Mouse (Mus musculus) erythroblast, embryonic 14.5 days (primary cell): ENCODE measurements around the gene Fosl1. TPM values are rescaled to one million over a fixed set of nuclear protein-coding genes. Genes with fewer than 3 reads are reported as not detected.

ENCODE experiments used
- H3K27me3 ChIP-seq: 2 replicates; pipeline ENCODE4 v1.6.1; 2012; ENCODE audit warnings: inconsistent platforms; ENCODE audit not compliant: control insufficient read depth
- H3K36me3 ChIP-seq: 2 replicates; pipeline ENCODE4 v1.6.1; 2012; ENCODE audit warnings: mild to moderate bottlenecking, inconsistent platforms; ENCODE audit not compliant: control insufficient read depth
- H3K4me1 ChIP-seq: 2 replicates; pipeline ENCODE4 v1.6.1; 2012; ENCODE audit warnings: inconsistent platforms; ENCODE audit not compliant: control insufficient read depth
- H3K4me3 ChIP-seq: replicated peaks from 2 replicates; pipeline ENCODE3; 2012; ENCODE audit warnings: moderate library complexity, mild to moderate bottlenecking, inconsistent platforms
- H3K9me3 ChIP-seq: 2 replicates; pipeline ENCODE4 v1.6.1; 2012; ENCODE audit warnings: low read length, inconsistent platforms, mixed read lengths; ENCODE audit not compliant: control insufficient read depth
- GATA1 ChIP-seq: IDR thresholded peaks from 2 replicates; pipeline ENCODE4 v1.6.1; 2012; ENCODE audit warnings: low read length, inconsistent platforms, mixed read lengths
- TAL1 ChIP-seq: IDR thresholded peaks from 3 replicates; pipeline ENCODE4 v1.6.1; 2012; ENCODE audit warnings: low read length, inconsistent platforms, mixed read lengths
- polyA plus RNA-seq: library from polyadenylated mRNA; stranded (reverse); fragments of >175 nt; gene quantifications from 2 replicates; pipeline ENCODE4 v1.2.3, GENCODE M21; 2012

Gene Fosl1
- polyA plus RNA-seq, 1 experiment: 0.12 TPM

DNA sequence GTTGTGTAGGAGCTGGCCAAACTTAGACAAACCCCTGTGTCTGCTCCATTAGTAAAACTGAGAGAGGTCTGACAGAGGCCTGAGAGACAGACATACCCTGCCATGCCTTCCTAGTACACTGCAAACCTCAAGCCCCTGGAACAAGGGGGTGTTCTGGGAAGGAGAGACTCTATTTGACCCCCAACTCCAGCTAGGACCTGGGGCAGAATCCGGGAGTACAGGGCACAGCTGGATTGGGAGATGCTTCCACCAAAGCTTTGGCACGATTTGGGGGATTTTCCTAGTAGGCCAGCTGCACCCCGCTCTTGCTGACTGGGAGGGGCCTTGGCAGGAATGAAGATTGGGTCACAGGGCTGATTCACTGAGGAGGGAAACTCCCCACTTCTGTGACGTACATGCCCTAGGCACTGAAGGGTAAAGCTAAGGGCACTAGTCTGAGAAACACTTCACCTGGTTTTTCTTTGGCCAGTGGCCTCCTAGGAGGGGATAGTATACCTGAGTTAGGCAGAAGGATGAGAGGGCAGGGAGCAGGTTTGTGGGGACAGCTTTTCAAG, 15.4 kb upstream of the Fosl1 start:
- H3K36me3 ChIP-seq: peaks cover 5% of the 10 kb centered on the region
- no peak overlapping the region for H3K4me3 ChIP-seq
- peaks cover 13% of the 10 kb centered on the region for H3K27me3 ChIP-seq
- no peak for TF ChIP-seq TAL1
- no peak for TF ChIP-seq GATA1
- H3K4me1 ChIP-seq: peaks cover 12% of the 10 kb centered on the region
- no peaks in the 10 kb centered on the region for H3K9me3 ChIP-seq

DNA sequence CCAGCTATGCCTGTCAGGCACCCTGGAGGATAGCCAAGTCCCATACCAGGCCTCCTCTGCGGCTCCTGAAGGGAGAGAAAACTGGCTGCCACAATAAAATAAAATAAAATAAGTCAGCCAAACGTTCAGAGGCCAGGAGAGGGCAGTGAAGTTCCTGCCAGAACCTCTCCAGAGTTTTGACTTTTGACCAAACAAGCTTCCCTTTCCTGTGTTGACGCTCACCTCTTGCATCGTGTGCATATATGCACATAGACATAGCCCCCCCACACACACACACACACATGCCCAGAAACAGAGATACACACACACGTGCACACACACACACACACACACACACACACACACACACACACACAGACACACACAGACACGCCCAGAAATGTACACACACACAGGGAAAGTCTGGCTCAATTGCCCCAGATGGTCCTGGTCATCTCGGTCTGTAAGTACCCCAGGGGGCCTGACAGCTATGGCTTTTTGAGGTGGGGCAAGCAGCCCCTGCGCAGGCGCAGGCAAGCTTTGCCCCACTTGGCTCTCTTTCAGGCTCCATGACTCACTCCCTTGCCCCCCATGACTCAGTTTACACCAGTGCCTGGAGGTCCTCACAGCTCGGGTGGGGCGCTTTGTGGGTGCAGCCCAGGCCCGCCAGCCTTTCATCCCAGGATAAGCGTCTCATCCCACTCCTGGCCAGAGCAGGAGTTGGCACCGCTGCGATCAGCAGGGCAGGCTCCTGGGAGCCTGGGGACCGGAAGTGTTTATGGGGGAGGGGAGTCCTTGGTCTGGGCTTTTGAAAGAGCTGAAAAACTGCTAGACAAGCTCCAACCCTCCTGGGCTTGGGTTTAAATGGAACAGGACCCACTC, 14.1 kb upstream of the Fosl1 start:
- H3K4me1 ChIP-seq: peaks cover 11% of the 10 kb centered on the region
- TF ChIP-seq TAL1 (no peak), GATA1 (no peak)
- peaks cover 16% of the 10 kb centered on the region for H3K27me3 ChIP-seq
- H3K4me3 ChIP-seq: peak overlapping the region; percentile 45
- no peaks in the 10 kb centered on the region for H3K9me3 ChIP-seq
- H3K36me3 ChIP-seq: no peaks in the 10 kb centered on the region

DNA sequence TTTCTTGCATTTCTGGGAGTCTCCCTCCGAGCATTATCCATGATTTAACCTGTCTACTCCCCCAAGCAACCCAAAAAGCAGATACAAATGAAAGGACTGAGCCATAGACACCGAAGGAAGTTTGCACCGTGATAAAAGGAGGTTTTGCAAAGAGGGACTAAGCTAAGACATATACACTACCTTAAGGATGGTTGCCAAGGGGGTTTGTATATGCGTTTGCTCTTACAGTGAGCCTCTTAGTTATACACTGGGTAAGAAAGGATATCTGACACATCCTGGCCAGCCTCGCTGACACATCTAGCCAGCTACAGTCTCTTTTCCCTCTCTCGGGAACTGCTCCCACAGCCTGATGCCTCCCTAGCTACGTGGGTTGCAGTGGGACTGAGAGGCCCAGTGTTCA, 13.4 kb upstream of the Fosl1 start:
- H3K9me3 ChIP-seq: no peaks in the 10 kb centered on the region
- peaks cover 11% of the 10 kb centered on the region for H3K4me1 ChIP-seq
- H3K36me3 ChIP-seq: no peaks in the 10 kb centered on the region
- TF ChIP-seq GATA1: no peak
- no peak for TF ChIP-seq TAL1
- H3K4me3 ChIP-seq: no peak overlapping the region
- peaks cover 16% of the 10 kb centered on the region for H3K27me3 ChIP-seq

DNA sequence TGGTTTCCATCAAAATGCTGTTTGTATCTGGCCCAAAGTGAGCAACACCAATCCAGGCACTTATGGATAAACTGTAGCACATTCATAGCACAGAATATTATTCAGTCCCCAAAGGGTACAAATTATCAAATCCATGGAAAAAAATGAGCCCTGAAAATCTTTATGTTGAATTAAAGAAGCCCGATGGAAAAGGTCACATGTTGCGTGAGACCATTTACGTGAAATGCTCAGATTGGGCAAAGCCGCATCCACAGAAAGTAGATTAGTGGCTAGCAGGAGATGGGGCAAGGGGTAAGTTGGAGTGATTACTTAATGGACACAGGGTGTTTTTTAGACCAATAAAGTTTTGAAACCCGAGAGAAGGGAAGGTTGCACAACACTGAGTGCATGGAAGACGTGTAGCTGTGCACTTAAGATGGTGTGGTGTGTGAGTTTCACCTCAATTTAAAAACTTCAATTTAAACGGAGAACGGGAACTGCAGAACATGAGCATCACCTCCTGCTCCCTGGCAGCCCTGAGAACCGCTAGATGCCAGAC, 2.9 kb upstream of the Fosl1 start:
- Histone ChIP-seq H3K27me3 (peaks cover 61% of the 10 kb centered on the region), H3K4me1 (peaks cover 22% of the 10 kb centered on the region), H3K36me3 (no peaks in the 10 kb centered on the region), H3K4me3 (no peak overlapping the region), H3K9me3 (peaks cover 17% of the 10 kb centered on the region)
- TF ChIP-seq TAL1 (no peak), GATA1 (no peak)

DNA sequence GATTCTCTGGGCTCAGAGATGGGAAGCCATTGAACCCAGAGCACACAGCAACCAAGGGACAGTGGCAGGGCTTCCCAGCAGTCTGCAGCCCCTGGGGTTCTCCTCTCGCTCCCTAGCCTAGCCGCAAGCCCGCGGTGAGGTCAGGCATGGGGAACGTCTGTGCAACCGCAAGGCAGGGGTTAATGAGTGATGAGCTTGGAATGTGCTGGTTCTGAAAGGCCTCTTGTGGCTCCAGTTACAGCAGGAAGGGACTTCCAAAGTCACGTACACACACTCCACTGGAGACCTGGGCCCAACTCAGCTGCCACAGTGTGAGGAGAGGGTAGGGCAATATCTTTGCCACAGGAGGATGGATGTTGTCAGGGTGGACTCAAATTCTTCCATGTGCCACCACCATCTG, 2.4 kb upstream of the Fosl1 start:
- no peaks in the 10 kb centered on the region for H3K36me3 ChIP-seq
- H3K27me3 ChIP-seq: peaks cover 66% of the 10 kb centered on the region
- peaks cover 17% of the 10 kb centered on the region for H3K9me3 ChIP-seq
- H3K4me1 ChIP-seq: peaks cover 22% of the 10 kb centered on the region
- H3K4me3 ChIP-seq: no peak overlapping the region
- TF ChIP-seq GATA1 (no peak), TAL1 (no peak)

DNA sequence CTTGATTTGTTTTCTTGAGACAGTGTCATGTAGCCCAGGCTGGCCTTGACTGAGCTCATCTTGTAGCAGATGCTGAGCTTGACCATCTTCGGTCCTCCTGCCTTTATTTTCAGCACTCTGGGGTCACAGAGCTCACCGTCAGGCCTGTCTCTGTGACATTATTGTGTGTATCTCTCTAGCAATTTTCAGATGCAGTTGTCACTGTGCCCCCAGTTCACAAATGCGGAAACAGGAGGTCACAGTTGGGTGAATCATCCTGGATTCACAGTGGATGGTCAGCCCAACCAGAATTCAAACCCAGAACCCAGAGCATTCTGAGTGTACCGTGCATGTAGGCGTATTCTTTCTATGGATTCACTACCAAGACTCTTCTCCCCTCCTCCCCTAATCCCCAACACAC, 1.6 kb upstream of the Fosl1 start:
- Histone ChIP-seq H3K4me3 (no peak overlapping the region), H3K27me3 (peaks cover 71% of the 10 kb centered on the region), H3K4me1 (peaks cover 22% of the 10 kb centered on the region), H3K36me3 (no peaks in the 10 kb centered on the region), H3K9me3 (peaks cover 11% of the 10 kb centered on the region)
- TF ChIP-seq TAL1 (no peak), GATA1 (no peak)

DNA sequence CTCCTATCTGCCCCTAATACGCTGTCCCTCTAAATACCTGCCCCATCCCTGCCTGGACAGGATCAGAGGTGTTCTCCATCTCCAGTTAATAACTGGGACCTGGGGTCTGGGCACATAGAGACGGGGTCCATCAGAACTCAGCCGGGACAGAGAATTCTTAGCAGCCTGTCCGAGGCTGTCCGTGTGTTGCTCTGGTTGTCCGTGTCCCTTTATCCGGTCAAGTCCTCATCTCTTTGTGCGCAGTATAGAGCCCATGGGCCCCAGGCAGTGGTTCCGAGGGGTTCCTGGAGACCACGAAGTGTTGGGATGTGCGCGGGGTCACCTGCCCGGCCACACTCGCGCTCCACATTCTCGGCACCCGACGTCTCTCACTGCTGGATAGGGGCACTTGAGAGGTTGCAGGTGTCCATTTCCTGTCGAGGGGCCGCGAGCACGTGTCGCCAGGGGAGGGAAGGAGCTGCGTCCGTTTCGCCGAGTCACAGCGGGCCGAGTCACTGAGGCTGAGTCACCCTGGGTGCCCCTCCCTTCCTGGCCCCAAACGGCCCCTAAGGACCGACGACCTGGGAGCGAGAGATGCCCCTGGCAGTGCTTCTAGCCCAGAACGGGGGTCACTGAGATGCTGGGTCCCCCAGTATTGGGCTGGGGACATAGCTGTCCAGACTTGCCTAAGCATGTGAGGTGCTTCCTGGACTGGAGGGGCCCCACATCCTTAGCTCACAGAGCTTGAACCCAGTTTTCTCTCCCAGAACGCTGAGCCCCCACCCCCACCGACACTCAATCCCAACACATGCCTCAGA, 1.2 kb downstream of the Fosl1 start:
- peaks cover 22% of the 10 kb centered on the region for H3K4me1 ChIP-seq
- H3K4me3 ChIP-seq: peak overlapping the region; percentile 61
- H3K36me3 ChIP-seq: no peaks in the 10 kb centered on the region
- TF ChIP-seq TAL1 (no peak), GATA1 (no peak)
- peaks cover 72% of the 10 kb centered on the region for H3K27me3 ChIP-seq
- peaks cover 9% of the 10 kb centered on the region for H3K9me3 ChIP-seq

DNA sequence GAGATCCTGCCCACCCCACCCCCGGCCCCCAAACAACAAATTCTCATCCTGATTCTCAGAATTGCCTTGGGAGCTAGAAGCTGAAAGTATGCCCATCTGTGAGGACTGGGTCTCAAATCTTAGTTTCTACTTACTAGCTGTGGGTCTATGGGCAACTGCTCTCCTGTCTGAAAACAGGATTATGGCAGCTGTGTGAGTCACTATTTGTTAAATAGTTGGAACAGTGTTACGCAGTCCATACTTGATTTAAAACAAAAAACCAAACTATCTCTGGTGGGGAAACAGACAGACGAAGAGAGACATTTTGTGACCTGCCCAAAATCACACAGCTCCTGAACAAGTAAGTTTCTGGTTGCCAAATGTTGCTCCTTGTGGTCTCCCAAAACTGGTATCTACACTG, 2.3 kb downstream of the Fosl1 start:
- TF ChIP-seq TAL1 (no peak), GATA1 (no peak)
- Histone ChIP-seq H3K9me3 (peaks cover 9% of the 10 kb centered on the region), H3K27me3 (peaks cover 64% of the 10 kb centered on the region), H3K4me1 (peaks cover 23% of the 10 kb centered on the region), H3K4me3 (no peak overlapping the region), H3K36me3 (peaks cover 2% of the 10 kb centered on the region)

DNA sequence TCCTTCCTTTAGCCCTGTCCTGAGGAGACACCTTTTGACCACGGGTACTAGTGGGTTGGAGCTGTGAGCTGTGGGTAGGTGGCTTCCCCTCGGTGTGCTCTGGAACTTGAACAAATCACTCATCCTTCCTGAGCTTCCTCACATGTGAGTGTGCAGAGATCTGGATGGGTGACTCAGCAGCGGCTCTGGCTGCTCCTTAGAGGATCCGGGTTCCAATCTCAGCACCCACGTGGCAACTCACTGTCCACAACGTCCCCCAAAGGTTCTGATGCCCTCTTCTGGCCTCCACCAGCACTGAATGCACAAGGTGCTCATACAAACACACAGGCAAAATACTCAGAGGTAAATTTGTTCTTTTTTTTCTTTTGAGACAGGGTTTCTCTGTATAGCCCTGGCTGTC, 4.4 kb downstream of the Fosl1 start:
- H3K4me1 ChIP-seq: peaks cover 42% of the 10 kb centered on the region
- peaks cover 50% of the 10 kb centered on the region for H3K27me3 ChIP-seq
- TF ChIP-seq TAL1 (no peak), GATA1 (no peak)
- H3K36me3 ChIP-seq: peaks cover 7% of the 10 kb centered on the region
- H3K9me3 ChIP-seq: peaks cover 9% of the 10 kb centered on the region
- H3K4me3 ChIP-seq: no peak overlapping the region
